Mouse (Mus musculus): Measurements from ENCODE around the gene Gapvd1. TPM values are rescaled to one million over a fixed set of nuclear protein-coding genes. Genes with fewer than 3 reads are reported as not detected.

The Gapvd1 gene
- total and polyA plus RNA-seq, 3 experiments, result 10.2 to 36.7 (median 35.5) TPM

DNA sequence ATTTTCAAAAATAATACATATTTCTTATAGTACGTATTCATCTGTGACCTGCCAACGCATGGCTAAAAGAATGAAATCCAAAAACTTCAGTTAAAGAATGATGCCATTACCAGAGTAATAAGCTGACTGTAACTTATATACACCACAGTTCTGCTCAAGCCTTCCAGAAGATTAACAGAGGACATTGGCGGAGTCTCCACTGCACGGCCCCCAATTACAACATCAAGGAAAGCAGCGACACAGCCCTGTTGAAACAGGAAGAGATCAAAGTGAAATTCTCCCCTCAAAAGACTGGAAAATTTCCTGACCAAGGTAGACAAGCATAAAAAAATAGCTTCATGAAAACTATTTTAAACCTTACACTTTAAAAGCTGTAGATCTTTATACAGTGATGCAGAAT is 29.8 kb downstream of the Gapvd1 start:
- intact Hi-C loops (cut with DNase I), result no loop called here
- WGBS, result 96% methylated on average over 5 of the region's 5 CpGs
- Histone ChIP-seq H3K79me2 (replicated peaks; ENCODE audit: control insufficient read depth, insufficient read depth, low read length) (no peaks in the 10 kb centered on the region), H3K27ac (no peak overlapping the region), H3K4me3 (no peak overlapping the region), H3K4me1 (ENCODE audit: control insufficient read depth, insufficient read depth, low read length) (peaks cover 2% of the 10 kb centered on the region; the same call in 1 of the 2 replicates), H3K36me3 (ENCODE audit: control insufficient read depth, insufficient read depth, low read length) (peaks cover 12% of the 10 kb centered on the region), H3K9ac (ENCODE audit: low read depth, low read length) (no peak overlapping the region), H3K27me3 (ENCODE audit: control insufficient read depth, insufficient read depth, low read length) (no peaks in the 10 kb centered on the region)
- DNase-seq, result no peak
- TF ChIP-seq EP300 (IDR thresholded peaks at IDR 0.05; ENCODE audit: insufficient read depth, low read depth, low read length) (no peak), CTCF (IDR thresholded peaks at IDR 0.05) (no peak), POLR2A (IDR thresholded peaks at IDR 0.05; ENCODE audit: insufficient read depth, low read depth, low read length) (no peak)

- H3K4me1 ChIP-seq (ENCODE audit: control insufficient read depth, insufficient read depth, low read length), result no peaks in the 10 kb centered on the region; the same call in 1 of the 2 replicates
- no peak overlapping the region for H3K4me3 ChIP-seq
- TF ChIP-seq EP300 (IDR thresholded peaks at IDR 0.05; ENCODE audit: insufficient read depth, low read depth, low read length) (no peak), CTCF (IDR thresholded peaks at IDR 0.05) (peak; percentile 37), POLR2A (IDR thresholded peaks at IDR 0.05; ENCODE audit: insufficient read depth, low read depth, low read length) (no peak)
- 86% methylated on average over 2 of the region's 2 CpGs for WGBS
- intact Hi-C loops (cut with DNase I), result no loop called here
- no peak overlapping the region for H3K27ac ChIP-seq
- no peak for DNase-seq
- peaks cover 2% of the 10 kb centered on the region; the same call in 1 of the 2 replicates for H3K36me3 ChIP-seq (ENCODE audit: control insufficient read depth, insufficient read depth, low read length)
- no peak overlapping the region for H3K9ac ChIP-seq (ENCODE audit: low read depth, low read length)
- H3K79me2 ChIP-seq (replicated peaks; ENCODE audit: control insufficient read depth, insufficient read depth, low read length), result no peaks in the 10 kb centered on the region
- no peaks in the 10 kb centered on the region for H3K27me3 ChIP-seq (ENCODE audit: control insufficient read depth, insufficient read depth, low read length)
Measured at GRCm38 (mm10) chr2:34718196-34718595, 36.8 kb downstream of the Gapvd1 start.

GRCm38 (mm10) chr2:34711904-34712303 is 43.1 kb downstream of the Gapvd1 start:
- H3K79me2 ChIP-seq (replicated peaks; ENCODE audit: control insufficient read depth, insufficient read depth, low read length), result no peaks in the 10 kb centered on the region
- 87% methylated on average over 6 of the region's 6 CpGs for WGBS
- no peaks in the 10 kb centered on the region for H3K27me3 ChIP-seq (ENCODE audit: control insufficient read depth, insufficient read depth, low read length)
- H3K4me1 ChIP-seq (ENCODE audit: control insufficient read depth, insufficient read depth, low read length), result no peaks in the 10 kb centered on the region
- DNase-seq, result no peak
- H3K36me3 ChIP-seq (ENCODE audit: control insufficient read depth, insufficient read depth, low read length), result no peaks in the 10 kb centered on the region
- H3K9ac ChIP-seq (ENCODE audit: low read depth, low read length), result no peak overlapping the region
- H3K4me3 ChIP-seq, result no peak overlapping the region
- H3K27ac ChIP-seq, result no peak overlapping the region
- intact Hi-C loops (cut with DNase I), result no loop called here
- TF ChIP-seq POLR2A (IDR thresholded peaks at IDR 0.05; ENCODE audit: insufficient read depth, low read depth, low read length) (no peak), EP300 (IDR thresholded peaks at IDR 0.05; ENCODE audit: insufficient read depth, low read depth, low read length) (no peak), CTCF (IDR thresholded peaks at IDR 0.05) (no peak)

DNA sequence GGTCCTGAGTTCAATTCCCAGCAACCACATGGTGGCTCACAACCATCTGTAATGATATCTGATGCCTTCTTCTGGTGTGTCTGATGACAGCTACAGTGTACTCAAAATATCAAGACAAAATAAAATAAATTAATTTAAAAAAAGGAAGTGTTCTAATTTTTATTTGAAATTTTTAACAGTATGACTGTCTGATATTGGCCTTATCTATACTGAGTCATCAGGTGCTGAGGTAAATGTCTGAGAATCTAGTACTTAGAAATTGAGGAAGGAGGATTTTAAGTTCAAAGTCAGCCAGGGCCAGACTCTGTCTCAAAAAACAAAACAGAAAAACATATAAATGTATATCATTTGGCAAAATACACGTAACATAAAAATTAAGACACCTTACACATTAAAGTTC is 46.4 kb downstream of the Gapvd1 start:
- intact Hi-C loops (cut with DNase I), result no loop called here
- Histone ChIP-seq H3K79me2 (replicated peaks; ENCODE audit: control insufficient read depth, insufficient read depth, low read length) (no peaks in the 10 kb centered on the region), H3K36me3 (ENCODE audit: control insufficient read depth, insufficient read depth, low read length) (no peaks in the 10 kb centered on the region; the same call in 1 of the 2 replicates), H3K4me1 (ENCODE audit: control insufficient read depth, insufficient read depth, low read length) (no peaks in the 10 kb centered on the region), H3K4me3 (no peak overlapping the region), H3K27me3 (ENCODE audit: control insufficient read depth, insufficient read depth, low read length) (no peaks in the 10 kb centered on the region), H3K9ac (ENCODE audit: low read depth, low read length) (no peak overlapping the region), H3K27ac (no peak overlapping the region)
- TF ChIP-seq EP300 (IDR thresholded peaks at IDR 0.05; ENCODE audit: insufficient read depth, low read depth, low read length) (no peak), CTCF (IDR thresholded peaks at IDR 0.05) (no peak), POLR2A (IDR thresholded peaks at IDR 0.05; ENCODE audit: insufficient read depth, low read depth, low read length) (no peak)
- DNase-seq, result no peak
- WGBS, result 98% methylated on average over 1 of the region's 1 CpGs

- H3K36me3 ChIP-seq (ENCODE audit: control insufficient read depth, insufficient read depth, low read length), result no peaks in the 10 kb centered on the region; the same call in 1 of the 2 replicates
- TF ChIP-seq CTCF (IDR thresholded peaks at IDR 0.05) (no peak), POLR2A (IDR thresholded peaks at IDR 0.05; ENCODE audit: insufficient read depth, low read depth, low read length) (no peak), EP300 (IDR thresholded peaks at IDR 0.05; ENCODE audit: insufficient read depth, low read depth, low read length) (no peak)
- no peak overlapping the region for H3K27ac ChIP-seq
- H3K4me1 ChIP-seq (ENCODE audit: control insufficient read depth, insufficient read depth, low read length), result no peaks in the 10 kb centered on the region
- H3K9ac ChIP-seq (ENCODE audit: low read depth, low read length), result no peak overlapping the region
- intact Hi-C loops (cut with DNase I), result no loop called here
- no peak overlapping the region for H3K4me3 ChIP-seq
- H3K79me2 ChIP-seq (replicated peaks; ENCODE audit: control insufficient read depth, insufficient read depth, low read length), result no peaks in the 10 kb centered on the region
- H3K27me3 ChIP-seq (ENCODE audit: control insufficient read depth, insufficient read depth, low read length), result no peaks in the 10 kb centered on the region
- no peak for DNase-seq
Measured at GRCm38 (mm10) chr2:34696592-34696991, 58.4 kb downstream of the Gapvd1 start.

GRCm38 (mm10) chr2:34692861-34693260 is 62.2 kb downstream of the Gapvd1 start:
- H3K9ac ChIP-seq (ENCODE audit: low read depth, low read length), result no peak overlapping the region
- no peak overlapping the region for H3K4me3 ChIP-seq
- no peaks in the 10 kb centered on the region; the same call in 1 of the 2 replicates for H3K36me3 ChIP-seq (ENCODE audit: control insufficient read depth, insufficient read depth, low read length)
- no peak for TF ChIP-seq CTCF (IDR thresholded peaks at IDR 0.05)
- TF ChIP-seq POLR2A (IDR thresholded peaks at IDR 0.05; ENCODE audit: insufficient read depth, low read depth, low read length), result no peak
- TF ChIP-seq EP300 (IDR thresholded peaks at IDR 0.05; ENCODE audit: insufficient read depth, low read depth, low read length), result no peak
- H3K4me1 ChIP-seq (ENCODE audit: control insufficient read depth, insufficient read depth, low read length), result no peaks in the 10 kb centered on the region
- WGBS, result 93% methylated on average over 10 of the region's 10 CpGs
- intact Hi-C loops (cut with DNase I), result no loop called here
- H3K27ac ChIP-seq, result no peak overlapping the region
- H3K27me3 ChIP-seq (ENCODE audit: control insufficient read depth, insufficient read depth, low read length), result no peaks in the 10 kb centered on the region
- no peak for DNase-seq
- H3K79me2 ChIP-seq (replicated peaks; ENCODE audit: control insufficient read depth, insufficient read depth, low read length), result no peaks in the 10 kb centered on the region

Measured in heart, adult 2 months (tissue).